Mouse (Mus musculus) forebrain, embryonic 11.5 days (tissue): Measurements from ENCODE around the gene H2-M10.6. TPM values are rescaled to one million over a fixed set of nuclear protein-coding genes. Genes with fewer than 3 reads are reported as not detected.
"Not testable (repeated sequence)": the region's sequence is repeated elsewhere in the genome, so short reads cannot be mapped to it uniquely, and the experiment has no call there.

Experiments
- ATAC-seq: fragments of 200-750 bp; cut with Nextera tagmentation; replicated peaks from 2 replicates; pipeline ENCODE4 v1.8.0; 2017; ENCODE audit warnings: moderate TSS enrichment; ENCODE audit not compliant: low FRiP score
- DNase-seq: peaks from one replicate; pipeline ENCODE4 v3.0.0-alpha.2; 2017; ENCODE audit warnings: low spot score
- H3K27ac ChIP-seq: fragments of 300-500 bp; sonication (generic); 2 replicates; pipeline ENCODE4 v1.5.1; 2014; ENCODE audit warnings: low read depth, low read length
- H3K27me3 ChIP-seq: fragments of 300-500 bp; sonication (generic); 2 replicates; pipeline ENCODE4 v1.6.1; 2014; ENCODE audit warnings: mild to moderate bottlenecking, low read length, mixed read lengths; ENCODE audit not compliant: control insufficient read depth, insufficient read depth
- H3K36me3 ChIP-seq: fragments of 300-500 bp; sonication (generic); 2 replicates; pipeline ENCODE4 v1.6.1; 2014; ENCODE audit warnings: mild to moderate bottlenecking, low read length, moderate library complexity, mixed read lengths; ENCODE audit not compliant: control insufficient read depth, insufficient read depth
- H3K4me1 ChIP-seq: fragments of 300-500 bp; sonication (generic); replicated peaks from 2 replicates; pipeline ENCODE4 v1.6.1; 2014; ENCODE audit warnings: low read length, mixed read lengths; ENCODE audit not compliant: control insufficient read depth, insufficient read depth
- H3K4me2 ChIP-seq: fragments of 300-500 bp; sonication (generic); 2 replicates; pipeline ENCODE4 v1.6.1; 2014; ENCODE audit warnings: low read depth, mild to moderate bottlenecking, low read length, moderate library complexity, mixed read lengths; ENCODE audit not compliant: severe bottlenecking
- H3K4me3 ChIP-seq: fragments of 300-500 bp; sonication (generic); 2 replicates; pipeline ENCODE4 v1.5.1; 2014; ENCODE audit warnings: low read depth, low read length
- H3K9ac ChIP-seq: fragments of 300-500 bp; sonication (generic); 2 replicates; pipeline ENCODE4 v1.6.1; 2014; ENCODE audit warnings: low read length
- H3K9me3 ChIP-seq: fragments of 300-500 bp; sonication (generic); 2 replicates; pipeline ENCODE4 v1.6.1; 2016; ENCODE audit warnings: low read length, mixed read lengths; ENCODE audit not compliant: control insufficient read depth
- WGBS: fragments of 180-500 bp; shearing (Covaris S2); extraction: QIAGEN DNeasy Blood & Tissue Kit; methylation state at CpG from one replicate; pipeline ENCODE4 v1.1.7; 2014; 5-methylcytosine and 5-hydroxymethylcytosine counted together
- polyA plus RNA-seq: library from polyadenylated mRNA; unstranded; fragments of >200 nt; fragmentation: Nextera tagmentation; extraction: Ambion mirVana; gene quantifications from 2 replicates; pipeline ENCODE4 v1.2.1, GENCODE M21; 2014

H2-M10.6 gene
- polyA plus RNA-seq: not detected in 2 replicates

DNA sequence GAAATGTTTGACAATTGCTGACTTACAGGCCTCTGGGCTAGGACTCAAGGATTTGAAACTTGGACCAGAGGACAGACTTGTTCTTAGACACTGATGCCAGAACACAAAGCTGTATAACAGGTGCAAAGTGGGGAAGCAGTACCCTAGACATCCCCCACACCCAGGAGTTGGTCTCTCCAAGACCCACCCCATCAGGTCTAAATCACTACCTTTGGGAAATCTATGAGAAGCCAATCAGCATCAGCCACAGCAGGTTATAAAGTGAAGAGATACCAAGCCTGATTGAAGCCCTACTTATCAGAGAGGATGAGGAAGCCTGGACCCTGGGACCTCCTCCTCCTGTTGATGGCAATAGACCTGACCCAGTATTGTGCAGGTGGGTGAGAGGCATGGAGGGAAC is at the start of gene H2-M10.6:
Gene H2-M10.6, plus strand, starts transcription at position 301 of the 400 bp plus-strand sequence.
- H3K4me3 ChIP-seq: no peak within 1 kb of the TSS
- H3K4me1 ChIP-seq: no peaks in the 10 kb centered on the region
- H3K36me3 ChIP-seq: no peaks in the 10 kb centered on the region
- no peak for ATAC-seq
- no peaks in the 10 kb centered on the region for H3K27me3 ChIP-seq
- no peak within 1 kb of the TSS for H3K9ac ChIP-seq
- DNase-seq: no peak
- no peaks in the 10 kb centered on the region for H3K9me3 ChIP-seq
- H3K27ac ChIP-seq: no peak within 1 kb of the TSS
- H3K4me2 ChIP-seq: no peak within 1 kb of the TSS

DNA sequence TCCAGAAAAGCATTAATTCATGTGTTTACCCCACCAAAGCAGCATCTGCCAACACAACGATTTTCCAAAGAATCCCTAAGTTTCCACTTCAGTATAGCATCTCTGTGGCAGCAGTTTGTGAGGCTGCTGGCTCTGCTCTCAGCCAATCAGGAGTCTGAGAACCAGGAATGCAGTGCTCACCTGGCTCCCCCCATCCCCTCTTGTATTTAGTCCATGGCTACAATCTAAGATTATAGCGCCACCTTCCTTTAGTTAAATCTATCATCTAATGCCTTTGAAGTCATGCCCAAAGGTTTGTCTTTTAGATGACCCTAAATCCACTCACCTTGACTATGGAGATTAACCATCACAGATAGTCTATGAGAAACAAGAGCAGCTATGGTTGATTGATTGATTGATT is 48.2 kb upstream of the H2-M10.6 start:
- no peaks in the 10 kb centered on the region for H3K27me3 ChIP-seq
- no peak overlapping the region for H3K27ac ChIP-seq
- no peaks in the 10 kb centered on the region for H3K4me1 ChIP-seq
- no peak overlapping the region for H3K4me2 ChIP-seq
- ATAC-seq (no peak), DNase-seq (no peak)
- no peaks in the 10 kb centered on the region for H3K36me3 ChIP-seq
- no peak overlapping the region for H3K4me3 ChIP-seq
- WGBS: 52% methylated on average over 2 of the region's 2 CpGs
- H3K9ac ChIP-seq: no peak overlapping the region
- H3K9me3 ChIP-seq: no peaks in the 10 kb centered on the region

DNA sequence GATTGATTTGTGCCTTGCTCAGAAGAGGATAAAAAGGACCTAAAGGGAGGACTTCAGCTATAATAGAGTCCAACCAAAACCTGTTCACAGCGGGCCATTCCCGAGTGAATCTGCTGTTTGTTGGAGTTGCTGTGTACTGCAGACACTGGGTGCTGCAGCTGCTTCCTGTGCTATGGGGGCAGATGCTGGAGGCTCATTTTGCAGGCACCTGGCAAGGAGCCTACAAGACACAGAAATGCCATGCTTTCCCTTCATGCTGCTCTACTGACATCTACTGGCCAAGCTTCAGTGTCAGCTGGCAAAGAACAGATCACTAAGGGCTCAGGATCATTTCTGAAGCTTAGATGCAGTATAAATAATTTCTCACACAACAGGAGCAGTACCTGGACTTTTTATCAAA is 47.7 kb upstream of the H2-M10.6 start:
- 18% methylated on average over 2 of the region's 2 CpGs for WGBS

DNA sequence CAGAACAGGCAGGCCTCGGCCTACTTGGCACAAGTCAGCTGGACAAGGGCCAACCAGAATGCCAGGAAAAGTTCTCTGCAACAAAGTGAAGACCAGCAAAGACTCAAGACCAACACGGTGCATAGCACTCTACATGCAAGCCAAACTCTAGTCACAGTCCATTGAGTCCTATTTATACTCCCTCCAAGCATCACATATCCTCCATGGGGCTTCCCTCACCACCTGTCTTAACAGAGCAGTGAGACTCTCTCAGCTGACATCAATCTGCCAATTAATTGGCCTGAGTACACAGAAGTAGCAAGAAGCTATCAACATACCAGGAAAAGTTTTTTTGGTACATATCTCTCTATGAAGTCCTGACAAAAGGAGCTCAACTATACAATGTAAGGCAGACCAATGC is 46.6 kb upstream of the H2-M10.6 start:
- H3K9ac ChIP-seq, ATAC-seq, H3K27ac ChIP-seq, H3K4me3 ChIP-seq, H3K27me3 ChIP-seq, H3K4me1 ChIP-seq, H3K36me3 ChIP-seq, H3K9me3 ChIP-seq, H3K4me2 ChIP-seq, DNase-seq: not testable (repeated sequence)
- WGBS: 66% methylated on average over 2 of the region's 2 CpGs

More for the DNA sequence above, 47.7 kb upstream of the H2-M10.6 start:
- not testable (repeated sequence) for H3K27me3 ChIP-seq, H3K9me3 ChIP-seq, H3K4me3 ChIP-seq, ATAC-seq, H3K27ac ChIP-seq, H3K9ac ChIP-seq, DNase-seq, H3K4me1 ChIP-seq, H3K4me2 ChIP-seq, H3K36me3 ChIP-seq

DNA sequence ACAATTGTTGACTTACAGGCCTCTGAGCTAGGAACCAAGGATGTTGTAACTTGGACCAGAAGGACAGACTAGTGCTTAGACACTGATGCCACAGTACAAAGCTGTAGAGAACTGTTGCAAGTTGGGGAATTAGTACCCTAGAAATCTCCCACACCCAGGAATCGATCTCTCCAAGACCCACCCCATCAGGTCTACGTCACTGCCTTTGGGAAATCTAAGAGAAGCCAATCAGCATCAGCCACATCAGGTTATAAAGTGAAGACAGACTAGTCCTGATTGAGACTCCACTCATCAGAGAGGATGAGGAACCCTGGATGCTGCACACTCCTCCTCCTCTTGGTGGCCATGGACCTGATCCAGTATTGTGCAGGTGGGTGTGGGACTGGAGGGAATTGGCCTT is 39.4 kb upstream of the H2-M10.6 start, which contains the start of gene H2-M10.5:
Gene H2-M10.5, plus strand, starts transcription at position 301 of the 400 bp plus-strand sequence.
- not testable (repeated sequence) for H3K4me1 ChIP-seq, H3K9ac ChIP-seq, H3K4me3 ChIP-seq, H3K9me3 ChIP-seq, H3K27ac ChIP-seq, ATAC-seq, H3K27me3 ChIP-seq, DNase-seq, H3K4me2 ChIP-seq, H3K36me3 ChIP-seq
- 90% methylated on average over 2 of the region's 2 CpGs for WGBS

DNA sequence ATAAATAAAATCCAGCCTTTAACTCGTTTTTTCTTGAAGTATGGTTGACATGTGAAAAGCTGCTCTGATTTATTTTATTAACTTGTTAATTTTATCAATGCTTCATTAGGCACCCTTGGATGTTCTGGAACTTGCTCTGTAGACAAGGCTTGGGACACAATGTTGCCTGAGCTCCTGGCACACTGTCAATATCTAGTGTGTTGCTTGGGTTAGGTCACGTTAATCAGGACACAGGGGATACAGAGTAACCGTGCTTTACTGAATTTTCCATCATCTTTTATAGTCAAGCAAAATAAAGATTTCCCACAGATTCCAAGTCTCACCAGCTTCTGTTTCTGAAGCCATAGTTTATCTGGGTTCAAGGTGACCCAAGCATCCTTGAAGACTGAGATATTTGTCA is 30.4 kb upstream of the H2-M10.6 start:
- Histone ChIP-seq H3K27me3 (no peaks in the 10 kb centered on the region), H3K4me3 (no peak overlapping the region), H3K9me3 (no peaks in the 10 kb centered on the region), H3K9ac (no peak overlapping the region), H3K4me1 (no peaks in the 10 kb centered on the region), H3K36me3 (no peaks in the 10 kb centered on the region), H3K27ac (no peak overlapping the region), H3K4me2 (no peak overlapping the region)
- WGBS: 83% methylated on average over 3 of the region's 3 CpGs
- ATAC-seq (no peak), DNase-seq (no peak)

DNA sequence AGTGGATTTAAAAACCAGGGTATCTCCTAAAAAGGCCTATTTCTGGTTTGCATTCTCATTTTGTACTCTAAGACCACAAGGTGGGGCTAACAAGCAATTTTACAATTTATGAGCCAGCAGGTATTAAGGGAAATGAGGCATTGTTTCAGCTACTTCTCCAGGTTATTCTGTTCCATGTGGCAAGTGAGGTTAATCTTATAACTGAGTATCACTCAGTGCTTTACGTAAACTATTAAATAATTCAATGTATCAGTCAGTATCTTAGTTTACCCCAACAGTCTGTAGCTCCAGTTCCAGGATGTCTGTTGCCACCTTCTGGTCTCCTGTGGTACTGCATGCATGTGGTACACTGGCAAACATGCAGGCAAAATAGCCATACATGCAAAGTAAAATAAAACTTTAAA is 25.5 kb upstream of the H2-M10.6 start:
- not testable (repeated sequence) for H3K4me2 ChIP-seq, H3K27ac ChIP-seq, H3K9ac ChIP-seq, H3K36me3 ChIP-seq, H3K27me3 ChIP-seq, H3K9me3 ChIP-seq, H3K4me3 ChIP-seq, H3K4me1 ChIP-seq, ATAC-seq, DNase-seq
- 35% methylated on average over 1 of the region's 1 CpGs for WGBS

DNA sequence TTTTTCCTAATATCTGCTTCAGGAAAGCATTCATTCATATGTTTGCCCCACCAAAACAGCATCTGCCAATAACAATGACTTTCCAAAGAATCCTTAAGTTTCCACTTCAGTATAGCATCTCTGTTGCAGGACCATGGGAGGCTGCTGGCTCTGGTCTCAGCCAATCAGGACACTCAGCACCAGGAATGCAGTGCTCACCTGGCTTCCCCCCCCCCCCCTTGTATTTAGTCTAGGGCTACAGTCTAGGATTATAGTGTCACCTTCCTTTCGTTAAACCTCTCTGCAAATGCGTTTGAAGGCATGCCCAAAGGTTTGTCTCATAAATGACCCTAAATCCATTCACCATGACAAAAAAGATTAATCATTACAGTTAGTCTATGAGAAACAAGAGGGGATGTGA is 23.6 kb upstream of the H2-M10.6 start:
- ATAC-seq: no peak
- Histone ChIP-seq H3K4me2 (no peak overlapping the region), H3K36me3 (no peaks in the 10 kb centered on the region), H3K4me1 (no peaks in the 10 kb centered on the region), H3K27ac (no peak overlapping the region), H3K27me3 (no peaks in the 10 kb centered on the region), H3K9me3 (no peaks in the 10 kb centered on the region), H3K9ac (no peak overlapping the region), H3K4me3 (no peak overlapping the region)
- no peak for DNase-seq
- WGBS: 93% methylated on average over 2 of the region's 2 CpGs

DNA sequence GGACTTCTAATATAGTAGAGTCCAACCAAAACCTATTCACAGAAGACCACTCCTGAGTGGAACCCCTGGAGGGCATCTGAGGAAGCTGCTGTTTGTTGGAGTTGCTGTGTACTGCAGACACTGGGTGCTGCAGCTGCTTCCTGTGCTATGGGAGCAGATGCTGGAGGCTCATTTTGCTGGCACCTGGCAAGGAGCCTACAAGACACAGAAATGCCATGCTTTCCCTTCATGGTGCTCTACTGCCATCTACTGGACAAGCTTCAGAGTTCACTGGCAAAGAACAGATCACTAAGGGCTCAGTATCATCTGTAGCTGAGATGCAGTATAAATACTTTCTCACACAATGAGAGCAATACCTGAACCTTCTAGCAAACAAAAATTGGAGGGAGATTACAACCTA is 23.2 kb upstream of the H2-M10.6 start:
- H3K4me3 ChIP-seq, H3K27me3 ChIP-seq, H3K4me2 ChIP-seq, H3K9me3 ChIP-seq, H3K36me3 ChIP-seq, H3K9ac ChIP-seq, H3K27ac ChIP-seq, H3K4me1 ChIP-seq: not testable (repeated sequence)
- ATAC-seq (peak; percentile 63), DNase-seq (peak; percentile 74)
